Mouse (Mus musculus) heart, postnatal 4 days (tissue): ENCODE measurements at regions not wholly inside any gene's neighbourhood (a gene's known extent, or its start where the extent isn't known, plus 50 kb on each side); places are given as distances from the start of the nearest gene placed in this dataset.

Experiments used
- DNase-seq: peaks from one replicate; pipeline ENCODE4 v3.0.0; 2021

GRCm38 (mm10) chr6:117279786-117280411 lies 111.6 kb downstream of the Cxcl12 start:
- no peak for DNase-seq

- no peak for DNase-seq
Measured at GRCm38 (mm10) chr6:117280911-117281310, 112.6 kb downstream of the Cxcl12 start.

GRCm38 (mm10) chr6:117283616-117284015 lies 115.3 kb downstream of the Cxcl12 start:
- DNase-seq, result no peak

GRCm38 (mm10) chr6:117284376-117285106 lies 116.2 kb downstream of the Cxcl12 start:
- DNase-seq, result no peak

- no peak for DNase-seq
Measured at GRCm38 (mm10) chr6:117287396-117287795, 119.1 kb downstream of the Cxcl12 start.

- no peak for DNase-seq
Measured at GRCm38 (mm10) chr6:117293780-117294465, 125.6 kb downstream of the Cxcl12 start.

- no peak for DNase-seq
Measured at GRCm38 (mm10) chr6:117297918-117298317, 129.6 kb downstream of the Cxcl12 start.

GRCm38 (mm10) chr6:117299503-117300288 lies 131.4 kb downstream of the Cxcl12 start:
- DNase-seq, result no peak

GRCm38 (mm10) chr6:117303361-117303760 lies 135.0 kb downstream of the Cxcl12 start:
- DNase-seq, result no peak

GRCm38 (mm10) chr6:117305736-117306250 lies 137.5 kb downstream of the Cxcl12 start:
- DNase-seq, result no peak

- peak; percentile 37 for DNase-seq
Measured at GRCm38 (mm10) chr6:117308636-117309035, 140.3 kb downstream of the Cxcl12 start.

GRCm38 (mm10) chr6:117312891-117313781 lies 144.8 kb downstream of the Cxcl12 start:
- DNase-seq, result no peak

- DNase-seq, result no peak
Measured at GRCm38 (mm10) chr6:117313944-117314566, 145.7 kb downstream of the Cxcl12 start.

GRCm38 (mm10) chr6:117323301-117323700 lies 155.0 kb downstream of the Cxcl12 start:
- DNase-seq, result no peak

- DNase-seq, result no peak
Measured at GRCm38 (mm10) chr6:117323850-117324249, 155.5 kb downstream of the Cxcl12 start.

- DNase-seq, result peak; percentile 18
Measured at GRCm38 (mm10) chr6:117326835-117327775, 158.8 kb downstream of the Cxcl12 start.

- peak; percentile 38 for DNase-seq
Measured at GRCm38 (mm10) chr6:117329164-117329939, 161.0 kb downstream of the Cxcl12 start.

- DNase-seq, result no peak
Measured at GRCm38 (mm10) chr6:117330198-117330597, 161.9 kb downstream of the Cxcl12 start.
